Mouse (Mus musculus) cortical plate, adult 2 months (tissue): Measurements from ENCODE around the gene Mre11a. TPM values are rescaled to one million over a fixed set of nuclear protein-coding genes. Genes with fewer than 3 reads are reported as not detected.

Experiments used
- H3K27ac ChIP-seq: fragments of 200-500 bp; 2 replicates; pipeline ENCODE4 v1.5.1; 2012; ENCODE audit warnings: low read length, control low read depth, inconsistent platforms; ENCODE audit not compliant: insufficient read depth
- H3K4me1 ChIP-seq: fragments of 200-500 bp; 2 replicates; pipeline ENCODE4 v1.6.1; 2011; ENCODE audit warnings: low read length; ENCODE audit not compliant: control insufficient read depth, insufficient read depth
- H3K4me3 ChIP-seq: fragments of 200-500 bp; 2 replicates; pipeline ENCODE4 v1.5.1; 2011; ENCODE audit warnings: mild to moderate bottlenecking, low read length, control low read depth; ENCODE audit not compliant: insufficient read depth
- CTCF ChIP-seq: fragments of 200-500 bp; IDR thresholded peaks from 2 replicates; pipeline ENCODE4 v1.5.1; 2011; ENCODE audit warnings: mild to moderate bottlenecking, control low read depth, low read length; ENCODE audit not compliant: insufficient read depth; ENCODE audit errors: extremely low read depth
- POLR2A ChIP-seq: fragments of 200-500 bp; IDR thresholded peaks from 2 replicates; pipeline ENCODE4 v1.6.1; 2011; ENCODE audit warnings: mild to moderate bottlenecking, low read length, control low read depth; ENCODE audit not compliant: insufficient read depth; ENCODE audit errors: extremely low read depth
- polyA plus RNA-seq: library from polyadenylated mRNA; depleted of rRNA; stranded (reverse); fragments of >200 nt; gene quantifications from 2 replicates; pipeline ENCODE4 v1.2.3, GENCODE M21; 2012

Gene Mre11a
- polyA plus RNA-seq, 1 experiment: 6.3 TPM

DNA sequence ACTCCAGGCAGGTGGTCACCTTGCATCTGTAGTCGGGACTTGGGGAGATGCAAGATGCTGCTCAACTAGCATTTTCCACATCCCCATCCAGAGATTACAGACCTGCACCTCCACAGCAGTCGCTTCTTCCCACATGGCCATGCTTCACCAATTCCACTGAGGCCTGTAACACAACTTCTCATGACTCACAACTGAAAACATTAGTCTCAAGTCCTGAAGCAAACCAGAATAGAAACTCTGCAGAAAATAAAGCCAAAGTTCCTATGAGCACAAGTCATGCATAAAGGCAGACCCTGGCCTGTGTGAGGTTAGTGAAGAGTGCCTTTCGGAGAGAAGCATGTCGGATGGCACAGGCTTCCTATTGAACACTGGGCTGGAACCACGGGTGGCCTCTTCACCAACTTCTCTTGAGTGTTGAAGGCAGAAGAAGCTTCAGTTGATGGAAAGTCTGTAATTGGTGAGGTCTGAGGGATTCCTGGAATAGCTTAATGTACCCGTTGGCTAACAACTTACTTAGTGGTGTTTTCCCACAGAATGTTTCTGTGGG lies 58.9 kb downstream of the Mre11a start:
- no peak overlapping the region for H3K27ac ChIP-seq
- H3K4me3 ChIP-seq: no peak overlapping the region
- peaks cover 1% of the 10 kb centered on the region; the same call in 1 of the 2 replicates for H3K4me1 ChIP-seq
- TF ChIP-seq POLR2A (no peak), CTCF (no peak)

DNA sequence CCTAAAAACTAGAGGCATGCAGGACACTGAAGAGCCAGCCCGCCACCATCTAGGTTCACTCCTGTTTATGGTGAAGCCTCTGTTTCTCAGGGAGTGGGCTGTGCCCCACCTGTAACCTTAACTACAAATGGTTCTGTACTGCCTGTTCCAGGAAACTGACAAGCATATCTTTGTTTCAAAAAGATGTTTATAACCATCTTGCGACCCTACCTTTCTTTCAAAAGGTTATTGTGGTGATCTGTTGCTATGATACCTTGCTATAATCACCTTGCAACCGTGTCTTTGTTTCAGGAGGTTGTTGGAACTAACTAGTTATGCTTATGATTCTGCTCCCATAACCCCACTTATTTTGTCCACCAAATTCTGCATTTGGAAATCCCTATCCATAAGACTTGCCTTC lies 59.4 kb downstream of the Mre11a start:
- Histone ChIP-seq H3K4me1 (peaks cover 1% of the 10 kb centered on the region; the same call in 1 of the 2 replicates), H3K27ac (no peak overlapping the region), H3K4me3 (no peak overlapping the region)
- TF ChIP-seq POLR2A (no peak), CTCF (no peak)

DNA sequence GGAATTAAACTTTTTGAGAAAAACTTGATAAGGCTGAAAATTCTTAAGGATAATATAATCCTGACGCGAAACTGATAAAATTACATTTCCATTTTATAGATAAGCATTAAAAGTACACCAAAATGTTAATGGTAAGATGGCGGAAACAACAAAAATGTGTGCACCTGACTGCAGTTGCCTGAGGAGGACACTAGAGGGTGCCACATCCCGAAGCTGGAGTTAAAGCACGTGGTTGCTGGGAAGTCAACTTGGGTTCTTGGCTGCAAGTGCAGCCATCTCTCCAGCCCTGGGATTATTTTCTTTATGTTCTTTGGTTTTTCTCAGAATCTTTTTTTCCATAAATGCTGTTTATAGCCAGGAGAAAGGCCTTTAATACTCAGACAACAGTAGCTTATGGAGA lies 62.0 kb downstream of the Mre11a start:
- Histone ChIP-seq H3K4me3 (no peak overlapping the region), H3K4me1 (peaks cover 1% of the 10 kb centered on the region; the same call in 1 of the 2 replicates), H3K27ac (no peak overlapping the region)
- peak; percentile 58 for TF ChIP-seq CTCF
- TF ChIP-seq POLR2A: no peak

DNA sequence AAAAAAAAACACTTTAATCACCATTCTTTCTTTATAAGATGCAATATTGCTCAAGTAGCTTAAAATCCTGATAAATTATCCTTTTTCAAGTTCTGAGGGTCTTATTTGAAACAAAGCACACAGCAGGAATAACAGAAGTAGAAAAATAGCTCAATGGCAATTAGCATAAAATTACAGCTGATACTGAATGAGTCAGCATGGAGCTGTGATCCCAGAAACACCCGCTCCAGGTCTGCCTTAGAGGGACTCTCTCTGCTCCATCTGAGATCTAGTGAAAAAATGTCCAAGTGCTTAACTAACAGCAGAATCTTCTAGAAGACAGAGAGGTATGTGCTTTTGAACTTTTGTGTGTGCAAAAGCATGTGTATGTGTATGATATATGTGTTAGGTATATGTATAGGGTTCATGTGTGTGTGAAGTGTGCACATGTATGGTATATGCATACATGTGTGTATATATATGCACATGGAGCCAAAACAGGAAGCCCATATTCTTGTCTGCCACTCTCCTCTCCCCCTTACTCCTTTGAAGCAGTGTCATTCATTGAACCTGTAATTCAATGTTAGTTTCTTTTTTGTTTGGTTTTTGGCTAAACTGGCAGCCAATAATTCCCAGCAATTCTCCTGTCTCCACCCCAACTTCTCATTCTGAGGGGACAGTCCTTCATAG lies 63.9 kb downstream of the Mre11a start:
- Histone ChIP-seq H3K27ac (no peak overlapping the region), H3K4me1 (peaks cover 1% of the 10 kb centered on the region; the same call in 1 of the 2 replicates), H3K4me3 (no peak overlapping the region)
- no peak for TF ChIP-seq CTCF
- TF ChIP-seq POLR2A: no peak

DNA sequence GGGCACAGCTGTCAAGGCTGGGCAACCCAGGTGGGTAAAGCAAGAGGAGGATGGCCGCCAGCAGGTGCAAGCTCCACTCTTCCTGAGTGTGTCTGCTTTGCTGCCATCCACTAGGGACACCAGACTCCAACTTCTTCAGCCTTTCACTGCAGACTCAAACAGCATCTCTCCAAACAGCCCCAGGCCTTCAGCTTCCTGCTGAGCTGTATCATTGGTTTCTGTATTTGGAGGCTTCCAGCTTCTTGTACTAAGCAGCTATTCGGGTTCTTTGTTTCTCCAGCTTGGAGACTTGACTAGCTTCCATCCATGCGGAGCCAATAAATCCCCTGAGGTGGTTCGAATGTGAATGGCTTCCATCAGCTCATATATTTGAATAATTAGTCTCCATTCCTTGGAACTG lies 70.1 kb downstream of the Mre11a start:
- H3K4me1 ChIP-seq: no peaks in the 10 kb centered on the region
- H3K4me3 ChIP-seq: no peak overlapping the region
- TF ChIP-seq POLR2A (no peak), CTCF (no peak)
- H3K27ac ChIP-seq: no peak overlapping the region

DNA sequence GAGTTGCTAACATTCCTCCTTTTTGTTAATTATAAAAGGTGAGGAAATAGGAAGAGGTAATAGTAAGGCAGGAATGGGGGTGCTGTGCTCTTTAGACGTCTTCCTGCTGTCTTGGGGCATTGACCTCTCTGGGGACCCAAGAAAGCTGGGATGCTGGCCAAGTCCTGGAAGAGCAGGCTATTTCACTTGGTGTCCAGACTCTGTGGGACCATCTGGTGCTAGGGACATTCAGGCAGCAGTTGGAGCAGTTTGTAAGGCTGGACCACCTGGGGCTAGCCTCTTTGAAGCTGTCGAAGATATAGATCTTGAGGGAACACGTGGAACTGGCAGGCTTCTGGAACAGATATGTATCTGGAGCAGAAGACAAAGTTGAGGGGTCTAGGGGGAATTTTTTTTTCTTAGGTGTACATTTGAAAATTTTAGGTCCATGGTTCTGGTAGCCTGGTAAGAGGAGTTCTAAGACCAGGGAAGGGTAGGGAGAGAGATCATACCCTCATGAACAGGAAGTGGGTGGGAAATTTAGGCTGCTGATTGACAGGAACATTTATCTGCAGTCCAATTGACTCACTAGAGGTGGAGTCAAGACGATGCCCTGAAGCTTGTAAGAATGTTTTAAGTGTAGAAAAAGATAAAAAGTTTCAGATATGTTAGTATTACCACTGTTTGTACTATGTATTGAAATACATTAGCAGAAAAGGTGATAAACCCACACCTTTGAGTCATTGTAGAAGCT lies 72.6 kb downstream of the Mre11a start:
- peaks cover 2% of the 10 kb centered on the region; the same call in 1 of the 2 replicates for H3K4me1 ChIP-seq
- TF ChIP-seq POLR2A: no peak
- TF ChIP-seq CTCF: no peak
- H3K4me3 ChIP-seq: no peak overlapping the region
- no peak overlapping the region for H3K27ac ChIP-seq

DNA sequence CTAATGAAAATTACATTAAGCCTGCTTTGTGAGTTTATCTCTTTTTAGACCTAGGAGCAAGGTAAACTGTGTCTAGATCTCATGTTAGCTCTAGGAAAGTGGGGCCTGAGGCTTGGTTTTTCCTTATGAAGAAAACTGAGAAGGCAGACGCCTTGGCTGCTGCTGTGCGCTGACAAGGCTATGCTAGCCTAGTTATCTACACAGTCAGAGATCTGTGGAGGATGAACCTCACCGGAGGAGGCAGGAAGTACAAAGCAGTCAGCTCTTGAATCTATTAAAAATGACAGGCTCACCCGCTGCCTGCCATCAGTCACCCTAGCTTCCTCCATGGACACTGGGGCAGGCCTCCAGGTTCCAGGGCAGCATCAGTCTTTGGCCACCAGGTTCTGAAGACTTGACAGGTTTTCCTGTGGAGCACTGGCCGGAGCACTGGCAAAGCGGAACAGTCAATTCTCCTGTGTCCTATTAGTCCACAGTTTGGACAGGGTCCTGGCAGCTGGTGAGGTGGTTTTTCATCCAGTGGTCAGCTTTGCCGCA lies 73.8 kb downstream of the Mre11a start:
- Histone ChIP-seq H3K27ac (no peak overlapping the region), H3K4me3 (no peak overlapping the region), H3K4me1 (peaks cover 2% of the 10 kb centered on the region; the same call in 1 of the 2 replicates)
- TF ChIP-seq POLR2A (no peak), CTCF (no peak)

DNA sequence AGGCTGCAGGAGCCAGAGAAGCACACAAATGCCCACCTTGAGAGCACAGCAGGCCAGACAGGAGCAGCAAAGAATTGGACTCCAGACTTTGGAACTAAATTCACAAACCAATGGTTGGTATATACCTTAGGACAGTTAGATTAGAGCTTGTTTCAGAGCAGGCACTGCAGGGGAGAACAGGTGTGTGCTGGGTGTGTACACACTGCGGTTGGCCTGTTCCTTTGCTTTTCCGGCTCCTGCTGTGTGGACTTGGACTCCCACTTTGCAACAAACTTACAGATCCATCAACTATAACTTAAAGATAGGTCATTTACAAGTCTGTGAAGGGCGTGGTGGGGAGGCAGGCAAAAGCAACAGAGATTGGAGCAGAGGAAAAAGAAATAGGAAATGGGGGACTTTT lies 74.3 kb downstream of the Mre11a start:
- no peak overlapping the region for H3K27ac ChIP-seq
- H3K4me1 ChIP-seq: peaks cover 2% of the 10 kb centered on the region; the same call in 1 of the 2 replicates
- H3K4me3 ChIP-seq: no peak overlapping the region
- TF ChIP-seq POLR2A: no peak

DNA sequence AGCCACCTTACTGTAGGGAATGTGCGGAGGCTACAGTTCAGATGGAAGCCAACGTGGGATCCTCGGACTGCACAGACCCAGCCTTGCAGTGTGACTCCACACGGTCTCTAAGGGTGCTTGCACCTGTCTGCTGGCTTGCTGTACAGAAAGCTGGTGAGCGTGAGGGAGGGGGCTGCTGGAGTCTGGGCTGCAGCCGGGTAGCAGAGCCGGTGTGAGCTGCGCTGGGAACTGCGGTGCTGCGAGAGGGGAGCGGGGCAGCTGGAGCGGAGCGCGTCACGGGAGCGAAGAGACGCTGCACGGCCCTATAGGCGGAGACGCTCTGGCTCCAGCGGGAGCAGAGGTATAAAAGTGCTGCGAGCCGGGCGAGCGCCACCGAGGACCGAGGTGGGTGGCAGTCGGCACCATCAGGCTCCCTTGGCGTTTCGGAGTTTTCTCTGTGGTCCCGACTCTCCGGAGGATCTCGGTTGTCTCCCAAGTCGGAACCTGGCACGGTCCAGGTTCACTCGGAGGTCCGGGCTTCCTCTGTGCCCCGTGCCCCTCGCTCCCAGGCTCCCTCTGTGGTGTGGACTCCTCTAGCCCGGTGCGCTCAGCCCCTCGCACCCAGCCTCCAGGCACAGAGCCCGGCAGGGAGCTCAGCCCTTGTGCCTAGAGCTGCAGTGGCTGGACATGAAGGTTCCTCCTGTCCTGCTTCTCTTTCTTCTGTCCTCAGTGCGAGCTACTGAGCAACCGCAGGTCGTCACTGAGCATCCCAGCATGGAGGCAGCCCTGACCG lies 75.6 kb downstream of the Mre11a start, which contains the start of gene Gpr83:
Gpr83 (plus strand) TSS at position 343 of the 772 bp plus-strand sequence.
- Histone ChIP-seq H3K27ac (no peak within 1 kb of the TSS), H3K4me1 (peaks cover 2% of the 10 kb centered on the region), H3K4me3 (peak within 1 kb of the TSS; percentile 44)
- TF ChIP-seq CTCF: no peak
- TF ChIP-seq POLR2A: peak; percentile 84
